Mouse (Mus musculus): ENCODE results near the gene Eml4. TPM values are rescaled to one million over a fixed set of nuclear protein-coding genes. Genes with fewer than 3 reads are reported as not detected.
A peak's percentile ranks its signal among the peaks of the same experiment; 100 is the strongest.

The Eml4 gene
- polyA plus RNA-seq, 1 experiment from 2014 or later = 49.3 TPM

GRCm38 (mm10) chr17:83352456-83352855 is 1.7 kb downstream of the Eml4 start:
- DNase-seq (ENCODE audit: low spot score) (no peak), ATAC-seq (replicated peaks; ENCODE audit: low FRiP score) (no peak)
- H3K9me3 ChIP-seq (ENCODE audit: control insufficient read depth, low read length) = no peaks in the 10 kb centered on the region
- H3K9ac ChIP-seq (ENCODE audit: low read length) = no peak overlapping the region
- H3K27ac ChIP-seq (ENCODE audit: low read depth, low read length) = no peak overlapping the region
- H3K36me3 ChIP-seq (ENCODE audit: control insufficient read depth, insufficient read depth, low read length) = no peaks in the 10 kb centered on the region
- H3K4me2 ChIP-seq (ENCODE audit: low read depth, low read length, severe bottlenecking) = peak overlapping the region; percentile 70; the same call in 1 of the 2 replicates
- H3K27me3 ChIP-seq (ENCODE audit: control insufficient read depth, insufficient read depth, low read length) = no peaks in the 10 kb centered on the region
- WGBS = 5% methylated on average over 2 of the region's 2 CpGs
- no peaks in the 10 kb centered on the region for H3K4me1 ChIP-seq (replicated peaks; ENCODE audit: control insufficient read depth, insufficient read depth, low read length)
- peak overlapping the region; percentile 89; the same call in 1 of the 2 replicates for H3K4me3 ChIP-seq (ENCODE audit: low read depth, low read length)

GRCm38 (mm10) chr17:83353011-83353410 is 2.3 kb downstream of the Eml4 start:
- Histone ChIP-seq H3K4me3 (ENCODE audit: low read depth, low read length) (peak overlapping the region; percentile 9; the same call in 1 of the 2 replicates), H3K27ac (ENCODE audit: low read depth, low read length) (no peak overlapping the region), H3K4me2 (ENCODE audit: low read depth, low read length, severe bottlenecking) (peak overlapping the region; percentile 70; the same call in 1 of the 2 replicates), H3K27me3 (ENCODE audit: control insufficient read depth, insufficient read depth, low read length) (no peaks in the 10 kb centered on the region), H3K9me3 (ENCODE audit: control insufficient read depth, low read length) (no peaks in the 10 kb centered on the region), H3K9ac (ENCODE audit: low read length) (no peak overlapping the region), H3K4me1 (replicated peaks; ENCODE audit: control insufficient read depth, insufficient read depth, low read length) (no peaks in the 10 kb centered on the region), H3K36me3 (ENCODE audit: control insufficient read depth, insufficient read depth, low read length) (no peaks in the 10 kb centered on the region)
- ATAC-seq (replicated peaks; ENCODE audit: low FRiP score) (no peak), DNase-seq (ENCODE audit: low spot score) (no peak)
- 9% methylated on average over 5 of the region's 5 CpGs for WGBS

- WGBS = 63% methylated on average over 4 of the region's 4 CpGs
- Histone ChIP-seq H3K9me3 (ENCODE audit: control insufficient read depth, low read length) (no peaks in the 10 kb centered on the region), H3K27ac (ENCODE audit: low read depth, low read length) (no peak overlapping the region), H3K9ac (ENCODE audit: low read length) (no peak overlapping the region), H3K36me3 (ENCODE audit: control insufficient read depth, insufficient read depth, low read length) (no peaks in the 10 kb centered on the region), H3K4me3 (ENCODE audit: low read depth, low read length) (no peak overlapping the region), H3K27me3 (ENCODE audit: control insufficient read depth, insufficient read depth, low read length) (no peaks in the 10 kb centered on the region), H3K4me2 (ENCODE audit: low read depth, low read length, severe bottlenecking) (no peak overlapping the region), H3K4me1 (replicated peaks; ENCODE audit: control insufficient read depth, insufficient read depth, low read length) (no peaks in the 10 kb centered on the region)
- ATAC-seq (replicated peaks; ENCODE audit: low FRiP score) = no peak
- DNase-seq (ENCODE audit: low spot score) = no peak
These were observed 2.7 kb downstream of the Eml4 start for GRCm38 (mm10) chr17:83353460-83353859.

- DNase-seq (ENCODE audit: low spot score) (no peak), ATAC-seq (replicated peaks; ENCODE audit: low FRiP score) (no peak)
- Histone ChIP-seq H3K27ac (ENCODE audit: low read depth, low read length) (no peak overlapping the region), H3K27me3 (ENCODE audit: control insufficient read depth, insufficient read depth, low read length) (no peaks in the 10 kb centered on the region), H3K4me1 (replicated peaks; ENCODE audit: control insufficient read depth, insufficient read depth, low read length) (no peaks in the 10 kb centered on the region), H3K36me3 (ENCODE audit: control insufficient read depth, insufficient read depth, low read length) (no peaks in the 10 kb centered on the region), H3K9ac (ENCODE audit: low read length) (no peak overlapping the region), H3K9me3 (ENCODE audit: control insufficient read depth, low read length) (no peaks in the 10 kb centered on the region), H3K4me3 (ENCODE audit: low read depth, low read length) (no peak overlapping the region), H3K4me2 (ENCODE audit: low read depth, low read length, severe bottlenecking) (no peak overlapping the region)
- 84% methylated on average over 2 of the region's 2 CpGs for WGBS
These were observed 4.8 kb downstream of the Eml4 start for GRCm38 (mm10) chr17:83355481-83355880.

- WGBS = 88% methylated on average over 4 of the region's 4 CpGs
- no peaks in the 10 kb centered on the region for H3K9me3 ChIP-seq (ENCODE audit: control insufficient read depth, low read length)
- H3K9ac ChIP-seq (ENCODE audit: low read length) = no peak overlapping the region
- DNase-seq (ENCODE audit: low spot score) (no peak), ATAC-seq (replicated peaks; ENCODE audit: low FRiP score) (no peak)
- H3K4me3 ChIP-seq (ENCODE audit: low read depth, low read length) = no peak overlapping the region
- H3K27ac ChIP-seq (ENCODE audit: low read depth, low read length) = no peak overlapping the region
- H3K4me2 ChIP-seq (ENCODE audit: low read depth, low read length, severe bottlenecking) = no peak overlapping the region
- no peaks in the 10 kb centered on the region for H3K36me3 ChIP-seq (ENCODE audit: control insufficient read depth, insufficient read depth, low read length)
- no peaks in the 10 kb centered on the region for H3K4me1 ChIP-seq (replicated peaks; ENCODE audit: control insufficient read depth, insufficient read depth, low read length)
- H3K27me3 ChIP-seq (ENCODE audit: control insufficient read depth, insufficient read depth, low read length) = no peaks in the 10 kb centered on the region
These were observed 9.2 kb downstream of the Eml4 start for GRCm38 (mm10) chr17:83359934-83360333.

- H3K9ac ChIP-seq (ENCODE audit: low read length) = no peak overlapping the region
- H3K36me3 ChIP-seq (ENCODE audit: control insufficient read depth, insufficient read depth, low read length) = no peaks in the 10 kb centered on the region
- no peaks in the 10 kb centered on the region for H3K9me3 ChIP-seq (ENCODE audit: control insufficient read depth, low read length)
- H3K27ac ChIP-seq (ENCODE audit: low read depth, low read length) = no peak overlapping the region
- ATAC-seq (replicated peaks; ENCODE audit: low FRiP score) (no peak), DNase-seq (ENCODE audit: low spot score) (no peak)
- no peaks in the 10 kb centered on the region for H3K27me3 ChIP-seq (ENCODE audit: control insufficient read depth, insufficient read depth, low read length)
- WGBS = 93% methylated on average over 13 of the region's 13 CpGs
- no peak overlapping the region for H3K4me2 ChIP-seq (ENCODE audit: low read depth, low read length, severe bottlenecking)
- H3K4me1 ChIP-seq (replicated peaks; ENCODE audit: control insufficient read depth, insufficient read depth, low read length) = no peaks in the 10 kb centered on the region
- no peak overlapping the region for H3K4me3 ChIP-seq (ENCODE audit: low read depth, low read length)
These were observed 10.2 kb downstream of the Eml4 start for GRCm38 (mm10) chr17:83360796-83361566.

GRCm38 (mm10) chr17:83363081-83363480 is 12.3 kb downstream of the Eml4 start:
- H3K9me3 ChIP-seq (ENCODE audit: control insufficient read depth, low read length) = no peaks in the 10 kb centered on the region
- no peak overlapping the region for H3K27ac ChIP-seq (ENCODE audit: low read depth, low read length)
- H3K36me3 ChIP-seq (ENCODE audit: control insufficient read depth, insufficient read depth, low read length) = no peaks in the 10 kb centered on the region
- H3K4me2 ChIP-seq (ENCODE audit: low read depth, low read length, severe bottlenecking) = no peak overlapping the region
- H3K4me3 ChIP-seq (ENCODE audit: low read depth, low read length) = no peak overlapping the region
- DNase-seq (ENCODE audit: low spot score) (no peak), ATAC-seq (replicated peaks; ENCODE audit: low FRiP score) (no peak)
- no peak overlapping the region for H3K9ac ChIP-seq (ENCODE audit: low read length)
- 79% methylated on average over 3 of the region's 3 CpGs for WGBS
- no peaks in the 10 kb centered on the region for H3K4me1 ChIP-seq (replicated peaks; ENCODE audit: control insufficient read depth, insufficient read depth, low read length)
- no peaks in the 10 kb centered on the region for H3K27me3 ChIP-seq (ENCODE audit: control insufficient read depth, insufficient read depth, low read length)

GRCm38 (mm10) chr17:83364296-83364695 is 13.6 kb downstream of the Eml4 start:
- H3K9me3 ChIP-seq (ENCODE audit: control insufficient read depth, low read length) = no peaks in the 10 kb centered on the region
- H3K9ac ChIP-seq (ENCODE audit: low read length) = no peak overlapping the region
- WGBS = 81% methylated on average over 5 of the region's 5 CpGs
- no peaks in the 10 kb centered on the region for H3K4me1 ChIP-seq (replicated peaks; ENCODE audit: control insufficient read depth, insufficient read depth, low read length)
- no peak overlapping the region for H3K4me2 ChIP-seq (ENCODE audit: low read depth, low read length, severe bottlenecking)
- no peak overlapping the region for H3K4me3 ChIP-seq (ENCODE audit: low read depth, low read length)
- no peaks in the 10 kb centered on the region for H3K27me3 ChIP-seq (ENCODE audit: control insufficient read depth, insufficient read depth, low read length)
- H3K36me3 ChIP-seq (ENCODE audit: control insufficient read depth, insufficient read depth, low read length) = no peaks in the 10 kb centered on the region
- no peak for DNase-seq (ENCODE audit: low spot score)
- H3K27ac ChIP-seq (ENCODE audit: low read depth, low read length) = no peak overlapping the region
- ATAC-seq (replicated peaks; ENCODE audit: low FRiP score) = no peak

- no peaks in the 10 kb centered on the region for H3K27me3 ChIP-seq (ENCODE audit: control insufficient read depth, insufficient read depth, low read length)
- no peaks in the 10 kb centered on the region for H3K36me3 ChIP-seq (ENCODE audit: control insufficient read depth, insufficient read depth, low read length)
- no peak overlapping the region for H3K4me2 ChIP-seq (ENCODE audit: low read depth, low read length, severe bottlenecking)
- H3K4me1 ChIP-seq (replicated peaks; ENCODE audit: control insufficient read depth, insufficient read depth, low read length) = no peaks in the 10 kb centered on the region
- 86% methylated on average over 2 of the region's 2 CpGs for WGBS
- H3K9me3 ChIP-seq (ENCODE audit: control insufficient read depth, low read length) = no peaks in the 10 kb centered on the region
- no peak for DNase-seq (ENCODE audit: low spot score)
- H3K4me3 ChIP-seq (ENCODE audit: low read depth, low read length) = no peak overlapping the region
- no peak overlapping the region for H3K27ac ChIP-seq (ENCODE audit: low read depth, low read length)
- H3K9ac ChIP-seq (ENCODE audit: low read length) = no peak overlapping the region
- no peak for ATAC-seq (replicated peaks; ENCODE audit: low FRiP score)
These were observed 14.4 kb downstream of the Eml4 start for GRCm38 (mm10) chr17:83365130-83365529.

All from forebrain, embryonic 11.5 days (tissue).